Mouse (Mus musculus) heart, embryonic 13.5 days (tissue): ENCODE measurements around the gene Sass6. TPM values are rescaled to one million over a fixed set of nuclear protein-coding genes. Genes with fewer than 3 reads are reported as not detected.

Source experiments
- ATAC-seq: fragments of 200-750 bp; cut with Nextera tagmentation; 2 replicates; pipeline ENCODE4 v1.8.0; 2017; ENCODE audit warnings: moderate TSS enrichment; ENCODE audit not compliant: insufficient number of reproducible peaks, low FRiP score, low TSS enrichment; ENCODE audit errors: extremely low read depth
- H3K27ac ChIP-seq: fragments of 300-500 bp; sonication (generic); replicated peaks from 2 replicates; pipeline ENCODE4 v1.5.1; 2015; ENCODE audit warnings: moderate library complexity, mild to moderate bottlenecking, inconsistent platforms
- H3K27me3 ChIP-seq: fragments of 300-500 bp; sonication (generic); replicated peaks from 2 replicates; pipeline ENCODE4 v1.6.1; 2015; ENCODE audit warnings: mild to moderate bottlenecking, inconsistent platforms
- H3K36me3 ChIP-seq: fragments of 300-500 bp; sonication (generic); 2 replicates; pipeline ENCODE4 v1.6.1; 2015; ENCODE audit warnings: mild to moderate bottlenecking, inconsistent platforms
- H3K4me1 ChIP-seq: fragments of 300-500 bp; sonication (generic); 2 replicates; pipeline ENCODE4 v1.6.1; 2015; ENCODE audit warnings: inconsistent platforms
- H3K4me2 ChIP-seq: fragments of 300-500 bp; sonication (generic); 2 replicates; pipeline ENCODE4 v1.6.1; 2015; ENCODE audit warnings: inconsistent platforms, mild to moderate bottlenecking, moderate library complexity
- H3K4me3 ChIP-seq: fragments of 300-500 bp; sonication (generic); 2 replicates; pipeline ENCODE4 v1.5.1; 2015; ENCODE audit warnings: moderate library complexity, mild to moderate bottlenecking, inconsistent platforms
- H3K9ac ChIP-seq: fragments of 300-500 bp; sonication (generic); 2 replicates; pipeline ENCODE4 v1.6.1; 2015; ENCODE audit warnings: inconsistent platforms, mild to moderate bottlenecking, moderate library complexity
- H3K9me3 ChIP-seq: fragments of 300-500 bp; sonication (generic); 2 replicates; pipeline ENCODE4 v1.6.1; 2016; ENCODE audit warnings: inconsistent platforms
- WGBS: fragments of 180-500 bp; shearing (Covaris S2); methylation state at CpG from one replicate; pipeline ENCODE4 v1.1.7; 2015; ENCODE audit warnings: mixed read lengths; 5-methylcytosine and 5-hydroxymethylcytosine counted together
- polyA plus RNA-seq: library from polyadenylated mRNA; unstranded; fragments of >200 nt; fragmentation: Nextera tagmentation; extraction: Ambion mirVana; gene quantifications from 2 replicates; pipeline ENCODE4 v1.2.1, GENCODE M21; 2015

Sass6 gene
- polyA plus RNA-seq, 1 experiment from 2014 or later: 11.7 TPM

DNA sequence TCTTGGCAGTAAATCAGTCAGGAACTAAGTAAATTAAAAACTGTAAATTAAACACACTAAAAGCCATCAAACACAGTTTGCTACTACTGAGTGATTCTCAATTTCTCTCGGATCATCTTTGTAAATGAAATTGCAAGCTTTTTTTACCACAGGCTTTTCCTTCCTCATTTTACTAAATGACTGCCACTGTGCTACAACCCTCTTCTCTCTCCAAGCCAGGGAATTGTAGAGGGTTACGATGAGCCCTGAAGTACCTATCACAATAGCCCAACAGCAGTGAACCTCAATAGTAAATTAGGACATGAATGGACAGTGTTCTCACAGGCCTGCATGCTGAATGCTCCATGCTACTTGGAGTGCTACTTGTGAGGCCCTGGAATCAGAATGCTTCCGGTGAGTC lies 39.3 kb downstream of the Sass6 start:
- H3K36me3 ChIP-seq: peaks cover 86% of the 10 kb centered on the region
- no peak overlapping the region for H3K9ac ChIP-seq
- H3K4me3 ChIP-seq: no peak overlapping the region
- ATAC-seq: no peak
- 91% methylated on average over 3 of the region's 3 CpGs for WGBS
- no peak overlapping the region for H3K27ac ChIP-seq
- H3K9me3 ChIP-seq: no peaks in the 10 kb centered on the region
- no peaks in the 10 kb centered on the region for H3K27me3 ChIP-seq
- H3K4me2 ChIP-seq: no peak overlapping the region
- H3K4me1 ChIP-seq: peaks cover 12% of the 10 kb centered on the region

GRCm38 (mm10) chr3:116634853-116635252 lies 40.1 kb downstream of the Sass6 start:
- no peak for ATAC-seq
- Histone ChIP-seq H3K4me1 (peaks cover 12% of the 10 kb centered on the region), H3K27ac (no peak overlapping the region), H3K4me2 (no peak overlapping the region), H3K4me3 (no peak overlapping the region), H3K9me3 (no peaks in the 10 kb centered on the region), H3K27me3 (no peaks in the 10 kb centered on the region), H3K9ac (no peak overlapping the region), H3K36me3 (peaks cover 93% of the 10 kb centered on the region)
- 86% methylated on average over 8 of the region's 8 CpGs for WGBS

DNA sequence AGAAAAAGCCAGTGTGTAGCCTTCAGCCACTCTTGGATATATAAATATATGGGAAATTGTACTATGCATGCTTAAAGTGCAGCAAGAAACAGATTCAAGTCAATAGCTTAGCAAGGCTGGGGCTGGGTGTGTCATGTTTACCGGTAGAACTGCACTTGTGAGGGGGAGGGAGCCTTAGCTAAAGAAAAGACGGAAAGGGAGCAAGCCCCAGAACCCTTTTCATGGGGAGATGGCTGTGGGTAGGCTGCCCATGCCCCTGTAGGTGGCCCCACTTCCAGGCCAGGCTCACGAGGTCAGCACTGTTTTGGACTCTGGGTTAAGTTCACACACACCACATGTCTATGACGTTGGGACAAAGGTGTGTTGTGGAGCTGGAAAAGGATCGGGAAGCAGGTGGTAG lies 41.0 kb downstream of the Sass6 start:
- H3K9ac ChIP-seq: no peak overlapping the region
- H3K9me3 ChIP-seq: no peaks in the 10 kb centered on the region
- H3K4me3 ChIP-seq: no peak overlapping the region
- H3K36me3 ChIP-seq: peaks cover 94% of the 10 kb centered on the region
- no peak for ATAC-seq
- no peaks in the 10 kb centered on the region for H3K27me3 ChIP-seq
- peaks cover 5% of the 10 kb centered on the region for H3K4me1 ChIP-seq
- no peak overlapping the region for H3K27ac ChIP-seq
- 70% methylated on average over 5 of the region's 5 CpGs for WGBS
- H3K4me2 ChIP-seq: no peak overlapping the region

DNA sequence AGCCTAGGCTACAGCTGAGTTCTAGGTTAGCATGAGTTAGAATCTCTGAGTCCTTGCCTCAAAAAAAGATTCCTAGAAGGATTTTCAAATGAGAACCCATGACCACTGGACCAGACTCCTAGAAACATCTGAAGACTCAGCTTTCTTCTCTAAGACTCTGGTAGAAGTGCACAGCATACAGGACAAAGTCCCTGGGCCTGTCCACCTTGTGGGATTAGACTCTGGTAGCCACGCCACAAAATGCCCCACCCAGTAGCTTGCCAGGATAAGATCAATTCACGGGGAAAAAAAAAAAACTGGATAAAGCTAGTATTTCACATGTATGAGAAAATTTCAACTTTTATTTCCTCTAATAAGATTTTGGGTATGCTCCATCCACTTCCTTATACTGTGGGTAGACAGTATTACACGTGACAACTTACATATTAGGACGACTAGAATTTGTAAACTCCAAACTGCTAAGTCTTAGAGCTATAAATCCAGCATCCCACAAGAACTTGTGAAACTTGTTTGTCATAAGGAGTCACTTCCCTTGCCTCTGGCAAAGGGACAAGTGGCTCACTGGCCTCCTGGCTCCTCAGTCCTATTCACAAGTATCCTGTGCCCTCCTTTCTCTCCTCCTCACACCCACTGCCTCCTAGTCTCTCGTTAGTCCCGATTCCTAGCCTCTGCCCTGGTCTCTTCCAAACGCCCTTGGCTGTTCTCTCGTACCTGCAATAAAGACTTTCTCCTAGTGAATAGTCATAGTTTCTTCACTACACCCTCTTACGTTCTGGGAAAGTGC lies 43.1 kb downstream of the Sass6 start:
- Histone ChIP-seq H3K4me1 (0 out of 2 replicates have a peak, but pooled peaks cover 4% of the 10 kb centered on the region), H3K36me3 (peaks cover 98% of the 10 kb centered on the region), H3K27ac (no peak overlapping the region), H3K27me3 (no peaks in the 10 kb centered on the region), H3K4me3 (no peak overlapping the region), H3K9me3 (no peaks in the 10 kb centered on the region), H3K9ac (no peak overlapping the region), H3K4me2 (no peak overlapping the region)
- no peak for ATAC-seq
- WGBS: 86% methylated on average over 9 of the region's 9 CpGs

DNA sequence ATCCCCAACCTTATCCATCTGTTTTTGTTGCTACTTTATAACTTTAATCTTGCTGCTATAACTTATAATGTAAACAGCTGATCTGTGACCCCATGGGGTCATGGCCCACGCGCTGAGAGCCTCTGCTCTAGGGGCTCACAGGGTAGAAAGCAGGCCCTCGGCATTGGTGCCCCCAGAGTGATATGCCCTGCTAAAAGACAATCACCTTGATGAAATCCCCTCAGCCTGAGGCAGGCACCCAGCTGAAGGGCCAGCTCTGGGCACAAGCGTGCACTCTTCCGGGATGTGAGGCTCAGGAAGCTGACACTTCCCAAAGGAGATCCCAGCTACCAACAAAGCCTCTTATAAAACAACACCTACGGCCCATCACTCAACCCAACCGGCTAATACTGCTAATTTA lies 43.8 kb downstream of the Sass6 start:
- Histone ChIP-seq H3K27ac (no peak overlapping the region), H3K36me3 (peaks cover 98% of the 10 kb centered on the region), H3K4me3 (no peak overlapping the region), H3K9ac (no peak overlapping the region), H3K27me3 (no peaks in the 10 kb centered on the region), H3K9me3 (no peaks in the 10 kb centered on the region), H3K4me1 (0 out of 2 replicates have a peak, but pooled peaks cover 4% of the 10 kb centered on the region), H3K4me2 (no peak overlapping the region)
- WGBS: 89% methylated on average over 7 of the region's 7 CpGs
- ATAC-seq: no peak

DNA sequence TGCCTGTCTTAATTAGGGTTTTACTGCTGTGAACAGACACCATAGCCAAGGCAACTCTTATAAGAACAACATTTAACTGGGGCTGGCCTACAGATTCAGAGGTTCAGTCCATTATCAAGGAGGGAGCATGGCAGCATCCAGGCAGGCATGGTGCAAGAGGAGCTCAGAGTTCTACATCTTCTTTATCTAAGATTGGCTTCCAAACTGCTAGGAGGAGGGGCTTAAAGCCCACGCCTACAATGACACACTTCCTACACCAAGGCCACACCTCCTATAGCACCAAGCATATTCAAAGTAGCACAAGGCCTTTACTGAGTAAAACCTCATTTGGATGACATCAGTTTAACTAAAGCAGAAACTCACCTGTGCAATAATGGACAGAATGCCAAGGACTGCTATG lies 45.2 kb downstream of the Sass6 start:
- H3K4me1 ChIP-seq: 0 out of 2 replicates have a peak, but pooled peaks cover 4% of the 10 kb centered on the region
- H3K4me2 ChIP-seq: no peak overlapping the region
- H3K4me3 ChIP-seq: no peak overlapping the region
- H3K9me3 ChIP-seq: no peaks in the 10 kb centered on the region
- H3K27me3 ChIP-seq: no peaks in the 10 kb centered on the region
- peaks cover 97% of the 10 kb centered on the region for H3K36me3 ChIP-seq
- no peak overlapping the region for H3K9ac ChIP-seq
- 88% methylated on average over 1 of the region's 1 CpGs for WGBS
- no peak for ATAC-seq
- H3K27ac ChIP-seq: no peak overlapping the region

DNA sequence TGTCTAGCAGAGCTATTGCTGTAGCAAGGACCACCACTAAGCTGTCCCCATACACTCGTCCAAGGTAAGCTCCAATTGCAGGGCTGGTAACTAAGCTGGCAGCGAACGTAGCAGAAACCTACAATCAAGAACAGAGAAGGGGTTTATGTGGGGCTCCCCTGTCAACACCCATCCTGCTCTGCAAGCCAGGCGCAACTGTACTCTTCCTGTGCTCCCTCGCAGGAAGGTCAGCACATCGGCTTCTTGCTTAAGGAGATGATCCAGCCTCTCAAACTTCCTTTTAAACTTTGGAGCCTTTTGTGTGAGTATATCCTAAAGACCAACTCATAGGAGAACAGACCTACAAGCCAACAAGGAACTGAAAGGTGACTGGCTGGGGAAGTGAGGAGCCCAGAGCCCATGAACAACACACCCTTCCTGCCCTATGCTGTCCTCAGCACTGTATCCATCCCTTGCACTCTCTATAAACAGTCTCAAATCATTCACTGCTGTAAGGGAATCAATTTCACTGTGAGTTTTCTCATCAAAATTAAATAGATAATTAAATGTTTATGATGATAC lies 47.1 kb downstream of the Sass6 start:
- ATAC-seq: no peak

GRCm38 (mm10) chr3:116642373-116642772 lies 47.6 kb downstream of the Sass6 start:
- no peaks in the 10 kb centered on the region for H3K9me3 ChIP-seq
- no peak overlapping the region for H3K4me2 ChIP-seq
- no peak overlapping the region for H3K27ac ChIP-seq
- no peaks in the 10 kb centered on the region for H3K27me3 ChIP-seq
- H3K4me1 ChIP-seq: no peaks in the 10 kb centered on the region
- H3K36me3 ChIP-seq: peaks cover 97% of the 10 kb centered on the region
- no peak overlapping the region for H3K4me3 ChIP-seq
- no peak overlapping the region for H3K9ac ChIP-seq
- WGBS: 79% methylated on average over 2 of the region's 2 CpGs
- no peak for ATAC-seq

More for the DNA sequence above, 47.1 kb downstream of the Sass6 start:
- H3K27ac ChIP-seq: no peak overlapping the region
- H3K4me2 ChIP-seq: no peak overlapping the region
- no peak overlapping the region for H3K9ac ChIP-seq
- no peaks in the 10 kb centered on the region for H3K9me3 ChIP-seq
- H3K27me3 ChIP-seq: no peaks in the 10 kb centered on the region
- H3K4me3 ChIP-seq: no peak overlapping the region
- H3K4me1 ChIP-seq: no peaks in the 10 kb centered on the region
- H3K36me3 ChIP-seq: peaks cover 97% of the 10 kb centered on the region
- WGBS: 90% methylated on average over 6 of the region's 6 CpGs

- Histone ChIP-seq H3K4me2 (no peak overlapping the region), H3K9ac (no peak overlapping the region), H3K4me3 (no peak overlapping the region), H3K36me3 (peaks cover 82% of the 10 kb centered on the region), H3K4me1 (peaks cover 4% of the 10 kb centered on the region; the same call in 1 of the 2 replicates), H3K27me3 (no peaks in the 10 kb centered on the region), H3K9me3 (no peaks in the 10 kb centered on the region), H3K27ac (no peak overlapping the region)
- no peak for ATAC-seq
- 87% methylated on average over 1 of the region's 1 CpGs for WGBS
Observed at GRCm38 (mm10) chr3:116646387-116646786, 51.6 kb downstream of the Sass6 start.

DNA sequence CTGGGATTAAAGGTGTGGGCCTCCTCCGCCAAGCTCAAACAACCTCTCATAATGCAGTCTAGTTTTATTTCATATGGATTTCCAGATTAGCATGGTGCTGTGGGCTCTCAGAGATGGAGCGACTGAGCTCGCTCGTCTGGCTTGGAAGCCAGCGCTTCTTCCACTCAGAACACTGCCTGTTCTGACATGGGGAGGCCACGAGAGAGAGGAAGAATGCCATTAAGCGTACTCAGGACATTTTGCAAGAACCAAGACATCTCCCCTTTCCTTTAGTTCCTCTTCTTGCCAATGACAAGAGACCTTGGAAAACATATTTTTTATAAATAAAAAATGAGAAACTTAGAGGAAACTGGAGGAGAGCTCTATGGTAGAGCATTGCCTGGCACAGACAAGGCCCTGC lies 54.0 kb downstream of the Sass6 start:
- ATAC-seq: no peak
- Histone ChIP-seq H3K36me3 (peaks cover 58% of the 10 kb centered on the region), H3K9ac (no peak overlapping the region), H3K27me3 (no peaks in the 10 kb centered on the region), H3K27ac (no peak overlapping the region), H3K9me3 (no peaks in the 10 kb centered on the region), H3K4me2 (no peak overlapping the region), H3K4me1 (peaks cover 26% of the 10 kb centered on the region), H3K4me3 (no peak overlapping the region)
- WGBS: 86% methylated on average over 7 of the region's 7 CpGs

DNA sequence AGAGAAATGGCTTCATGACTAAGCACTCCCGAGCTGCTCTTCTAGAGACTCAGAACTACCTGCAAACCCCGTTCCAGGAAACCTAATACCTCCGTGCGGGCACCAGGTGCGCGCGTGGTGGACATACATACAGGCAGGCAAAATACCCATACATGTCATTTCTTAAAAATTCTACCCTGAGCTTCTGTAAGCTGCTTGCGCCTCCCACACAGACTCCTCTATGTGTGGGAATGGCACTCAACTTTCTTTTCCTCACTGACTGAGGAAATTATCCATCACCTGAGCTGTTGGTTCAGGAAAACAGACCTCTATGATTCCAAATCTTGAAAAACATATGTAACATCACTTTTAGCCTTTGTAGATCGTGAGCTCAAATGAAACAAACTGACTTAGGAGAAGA lies 55.9 kb downstream of the Sass6 start:
- Histone ChIP-seq H3K9ac (no peak overlapping the region), H3K4me2 (no peak overlapping the region), H3K27ac (no peak overlapping the region), H3K36me3 (peaks cover 41% of the 10 kb centered on the region), H3K4me3 (no peak overlapping the region), H3K9me3 (no peaks in the 10 kb centered on the region), H3K4me1 (peaks cover 34% of the 10 kb centered on the region), H3K27me3 (no peaks in the 10 kb centered on the region)
- no peak for ATAC-seq
- WGBS: 93% methylated on average over 9 of the region's 9 CpGs

- Histone ChIP-seq H3K27me3 (no peaks in the 10 kb centered on the region), H3K4me3 (no peak overlapping the region), H3K9me3 (no peaks in the 10 kb centered on the region), H3K4me1 (peaks cover 46% of the 10 kb centered on the region), H3K27ac (no peak overlapping the region), H3K4me2 (no peak overlapping the region), H3K36me3 (peaks cover 27% of the 10 kb centered on the region), H3K9ac (no peak overlapping the region)
- ATAC-seq: no peak
- WGBS: 48% methylated on average over 3 of the region's 3 CpGs
Observed at GRCm38 (mm10) chr3:116652033-116652446, 57.3 kb downstream of the Sass6 start.
